Mouse (Mus musculus): Measurements from ENCODE around the gene Rnf208.

DNA sequence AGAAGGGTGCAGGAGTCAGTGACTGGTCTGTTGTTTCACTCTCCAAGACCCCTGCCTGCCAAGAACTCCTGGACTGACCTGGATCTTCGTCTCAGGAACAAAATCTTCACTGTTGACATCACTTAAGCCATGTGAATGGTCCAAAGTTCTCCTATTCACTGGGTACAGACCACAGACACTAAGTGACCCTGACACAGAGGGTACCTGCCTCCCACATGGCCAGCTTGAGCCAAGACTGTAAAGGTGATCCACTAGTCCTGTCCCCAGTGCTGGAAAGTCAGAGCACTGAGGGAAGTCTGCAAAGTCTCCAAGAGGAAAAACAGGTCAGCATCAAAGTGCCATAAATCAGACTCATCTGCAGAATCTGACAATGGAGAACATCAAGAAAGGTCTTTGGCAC is 34.5 kb upstream of the Rnf208 start:
- TF ChIP-seq CEBPB (IDR thresholded peaks at IDR 0.05; ENCODE audit: low read depth) (no peak), CTCF (IDR thresholded peaks at IDR 0.05; ENCODE audit: control insufficient read depth, insufficient read depth, insufficient read length) (no peak), USF1 (IDR thresholded peaks at IDR 0.05; ENCODE audit: low read depth) (no peak), MYOD1 (IDR thresholded peaks at IDR 0.05; ENCODE audit: control insufficient read depth, insufficient read length, low read depth) (no peak)

Data from C2C12 (cell line).